Mouse (Mus musculus) heart, adult 2 months (tissue): Measurements from ENCODE around the gene Cx3cl1. TPM values are rescaled to one million over a fixed set of nuclear protein-coding genes. Genes with fewer than 3 reads are reported as not detected.
A peak's percentile ranks its signal among the peaks of the same experiment; 100 is the strongest.

Experiments
- DNase-seq, 2 experiments: peaks; one replicate each; pipeline ENCODE4 v3.0.0; 2021
- H3K27ac ChIP-seq: fragments of 200-600 bp; 2 replicates; pipeline ENCODE4 v1.8.1; 2022
- H3K27me3 ChIP-seq: fragments of 200-500 bp; 2 replicates; pipeline ENCODE4 v1.6.1; 2012; ENCODE audit warnings: mild to moderate bottlenecking, low read length, inconsistent platforms, mixed read lengths; ENCODE audit not compliant: control insufficient read depth, insufficient read depth
- H3K36me3 ChIP-seq: fragments of 200-500 bp; 2 replicates; pipeline ENCODE4 v1.6.1; 2012; ENCODE audit warnings: low read length, inconsistent platforms; ENCODE audit not compliant: control insufficient read depth, insufficient read depth
- H3K4me1 ChIP-seq: fragments of 200-500 bp; 2 replicates; pipeline ENCODE4 v1.6.1; 2011; ENCODE audit warnings: low read length; ENCODE audit not compliant: control insufficient read depth, insufficient read depth
- H3K4me3 ChIP-seq: fragments of 200-600 bp; 2 replicates; pipeline ENCODE4 v1.8.1; 2022
- H3K79me2 ChIP-seq: fragments of 200-500 bp; replicated peaks from 2 replicates; pipeline ENCODE4 v1.6.1; 2012; ENCODE audit warnings: mild to moderate bottlenecking, inconsistent platforms, low read length, moderate library complexity, mixed read lengths; ENCODE audit not compliant: control insufficient read depth, insufficient read depth
- H3K9ac ChIP-seq: fragments of 200-500 bp; 2 replicates; pipeline ENCODE4 v1.6.1; 2012; ENCODE audit warnings: low read depth, mild to moderate bottlenecking, control low read depth, inconsistent platforms, low read length, mixed read lengths
- CTCF ChIP-seq: fragments of 200-600 bp; IDR thresholded peaks from 2 replicates; pipeline ENCODE4 v1.8.1; 2022; ENCODE audit warnings: antibody characterized with exemption, mild to moderate bottlenecking, moderate library complexity
- EP300 ChIP-seq: fragments of 200-500 bp; IDR thresholded peaks from 2 replicates; pipeline ENCODE4 v1.6.1; 2011; ENCODE audit warnings: low read depth, low read length, control low read depth; ENCODE audit not compliant: insufficient read depth
- POLR2A ChIP-seq: fragments of 200-500 bp; IDR thresholded peaks from 2 replicates; pipeline ENCODE4 v1.6.1; 2011; ENCODE audit warnings: mild to moderate bottlenecking, low read depth, low read length, control low read depth; ENCODE audit not compliant: insufficient read depth
- WGBS: fragments of 180-500 bp; shearing (Covaris S2); methylation state at CpG from one replicate; pipeline ENCODE4 v1.1.7; 2018; 5-methylcytosine and 5-hydroxymethylcytosine counted together
- intact Hi-C: fragments of 180-260 bp; cut with DNase I; formaldehyde crosslinking; loops from one replicate; pipeline ENCODE4 v1.15.1; 2025
- polyA plus RNA-seq: library from polyadenylated mRNA; depleted of rRNA; stranded (reverse); fragments of >200 nt; gene quantifications from 2 replicates; pipeline ENCODE4 v1.2.3, GENCODE M21; 2012
- total RNA-seq, 2 experiments: library from RNA; stranded (reverse); gene quantifications; 2 replicates each; pipeline ENCODE4 v1.2.3; 2021

The Cx3cl1 gene
- total and polyA plus RNA-seq, 3 experiments = 5.1 to 12.0 (median 5.4) TPM

GRCm38 (mm10) chr8:94781155-94781837 lies 9.5 kb downstream of the Cx3cl1 start:
- H3K27me3 ChIP-seq = no peaks in the 10 kb centered on the region
- H3K27ac ChIP-seq = no peak overlapping the region
- TF ChIP-seq CTCF (no peak), POLR2A (no peak), EP300 (no peak)
- 71% methylated on average over 7 of the region's 7 CpGs for WGBS
- H3K9ac ChIP-seq = no peak overlapping the region
- H3K4me1 ChIP-seq = peaks cover 24% of the 10 kb centered on the region
- H3K4me3 ChIP-seq = no peak overlapping the region
- intact Hi-C loops = no loop called here
- DNase-seq = no peak
- no peaks in the 10 kb centered on the region for H3K36me3 ChIP-seq
- no peaks in the 10 kb centered on the region for H3K79me2 ChIP-seq

- Histone ChIP-seq H3K9ac (no peak overlapping the region), H3K79me2 (no peaks in the 10 kb centered on the region), H3K4me3 (no peak overlapping the region), H3K4me1 (peaks cover 24% of the 10 kb centered on the region), H3K36me3 (no peaks in the 10 kb centered on the region), H3K27ac (no peak overlapping the region), H3K27me3 (no peaks in the 10 kb centered on the region)
- WGBS = 16% methylated on average over 11 of the region's 11 CpGs
- TF ChIP-seq POLR2A (no peak), EP300 (0 out of 2 replicates have a peak, but pooled peaks have one; percentile 7), CTCF (no peak)
- intact Hi-C loops = no loop called here
- peak in 1 of 2 experiments; percentile 30 for DNase-seq
Observed at GRCm38 (mm10) chr8:94781838-94782235, 10.0 kb downstream of the Cx3cl1 start.

- TF ChIP-seq POLR2A (no peak), CTCF (no peak), EP300 (no peak)
- peaks cover 20% of the 10 kb centered on the region for H3K4me1 ChIP-seq
- intact Hi-C loops = loop anchor here (2.0 kb wide), 1 partner anchor 77 kb away; no protein-coding TSS in a partner anchor
Observed at GRCm38 (mm10) chr8:94783890-94784289, 12.1 kb downstream of the Cx3cl1 start.

GRCm38 (mm10) chr8:94785247-94785985 lies 13.6 kb downstream of the Cx3cl1 start:
- intact Hi-C loops = loop anchor here (2.0 kb wide), 1 partner anchor 79 kb away; no protein-coding TSS in a partner anchor
- H3K4me3 ChIP-seq = no peak overlapping the region
- no peaks in the 10 kb centered on the region for H3K79me2 ChIP-seq
- H3K27ac ChIP-seq = peak overlapping the region; percentile 13
- H3K9ac ChIP-seq = no peak overlapping the region
- 33% methylated on average over 12 of the region's 12 CpGs for whole genome bisulfite sequencing
- no peaks in the 10 kb centered on the region for H3K36me3 ChIP-seq
- peaks cover 18% of the 10 kb centered on the region for H3K4me1 ChIP-seq
- TF ChIP-seq EP300 = 0 out of 2 replicates have a peak, but pooled peaks have one; percentile 51
- TF ChIP-seq CTCF = peak; percentile 77
- no peak for TF ChIP-seq POLR2A
- H3K27me3 ChIP-seq = no peaks in the 10 kb centered on the region
- DNase-seq = peak; percentile 61 to 69

More at GRCm38 (mm10) chr8:94783890-94784289, 12.1 kb downstream of the Cx3cl1 start:
- Histone ChIP-seq H3K4me3 (no peak overlapping the region), H3K36me3 (no peaks in the 10 kb centered on the region), H3K27ac (no peak overlapping the region; the same call in 1 of the 2 replicates), H3K27me3 (no peaks in the 10 kb centered on the region), H3K79me2 (no peaks in the 10 kb centered on the region), H3K9ac (no peak overlapping the region)
- WGBS = 48% methylated on average over 4 of the region's 4 CpGs
- no peak for DNase-seq

GRCm38 (mm10) chr8:94785995-94786595 lies 14.3 kb downstream of the Cx3cl1 start:
- peaks cover 18% of the 10 kb centered on the region for H3K4me1 ChIP-seq
- 82% methylated on average over 6 of the region's 6 CpGs for WGBS

More at GRCm38 (mm10) chr8:94785995-94786595, 14.3 kb downstream of the Cx3cl1 start:
- no peaks in the 10 kb centered on the region for H3K79me2 ChIP-seq
- no peaks in the 10 kb centered on the region for H3K27me3 ChIP-seq
- no peak overlapping the region for H3K4me3 ChIP-seq
- no peaks in the 10 kb centered on the region for H3K36me3 ChIP-seq
- intact Hi-C loops = loop anchor here (2.0 kb wide), 1 partner anchor 79 kb away; no protein-coding TSS in a partner anchor
- H3K9ac ChIP-seq = no peak overlapping the region
- DNase-seq = no peak
- H3K27ac ChIP-seq = no peak overlapping the region
- TF ChIP-seq CTCF (no peak), POLR2A (no peak), EP300 (no peak)
